Mouse (Mus musculus): Measurements from ENCODE around the gene Rnf141. TPM values are rescaled to one million over a fixed set of nuclear protein-coding genes. Genes with fewer than 3 reads are reported as not detected.
A peak's percentile ranks its signal among the peaks of the same experiment; 100 is the strongest.

Gene Rnf141
- total and polyA plus RNA-seq, 2 experiments from 2014 or later = 44.9 to 81.8 TPM

- no peak overlapping the region for H3K4me2 ChIP-seq (ENCODE audit: low read depth)
- no peaks in the 10 kb centered on the region for H3K4me1 ChIP-seq (ENCODE audit: insufficient read depth)
- WGBS = 88% methylated on average over 11 of the region's 11 CpGs
- no peaks in the 10 kb centered on the region for H3K27me3 ChIP-seq (ENCODE audit: insufficient read depth, low read length)
- no peak overlapping the region for H3K9ac ChIP-seq
- H3K27ac ChIP-seq (ENCODE audit: low read depth, low read length) = no peak overlapping the region
- no peak overlapping the region for H3K4me3 ChIP-seq (ENCODE audit: low read depth, low read length)
- no peaks in the 10 kb centered on the region for H3K36me3 ChIP-seq (ENCODE audit: insufficient read depth)
- peak; percentile 24; the same call in 1 of the 2 replicates for ATAC-seq
- TF ChIP-seq CTCF (IDR thresholded peaks at IDR 0.05; ENCODE audit: low read depth) = no peak
- H3K9me3 ChIP-seq (ENCODE audit: low read length) = no peaks in the 10 kb centered on the region
- DNase-seq = no peak
Measured at GRCm38 (mm10) chr7:110797722-110798409, 46.4 kb downstream of the Rnf141 start.

- no peak for TF ChIP-seq CTCF (IDR thresholded peaks at IDR 0.05; ENCODE audit: low read depth)
- DNase-seq (no peak), ATAC-seq (no peak)
- H3K27ac ChIP-seq (ENCODE audit: low read depth, low read length) = no peak overlapping the region
- WGBS = 76% methylated on average over 12 of the region's 12 CpGs
- no peak overlapping the region for H3K4me2 ChIP-seq (ENCODE audit: low read depth)
- no peak overlapping the region for H3K9ac ChIP-seq
- H3K9me3 ChIP-seq (ENCODE audit: low read length) = no peaks in the 10 kb centered on the region
- no peaks in the 10 kb centered on the region for H3K4me1 ChIP-seq (ENCODE audit: insufficient read depth)
- H3K4me3 ChIP-seq (ENCODE audit: low read depth, low read length) = no peak overlapping the region
- no peaks in the 10 kb centered on the region for H3K27me3 ChIP-seq (ENCODE audit: insufficient read depth, low read length)
- H3K36me3 ChIP-seq (ENCODE audit: insufficient read depth) = no peaks in the 10 kb centered on the region
Measured at GRCm38 (mm10) chr7:110796367-110797051, 47.7 kb downstream of the Rnf141 start.

GRCm38 (mm10) chr7:110794722-110795121, 49.5 kb downstream of the Rnf141 start:
- 74% methylated on average over 4 of the region's 4 CpGs for WGBS

GRCm38 (mm10) chr7:110792834-110793233, 51.4 kb downstream of the Rnf141 start:
- H3K27ac ChIP-seq (ENCODE audit: low read depth, low read length) = no peak overlapping the region
- no peaks in the 10 kb centered on the region for H3K9me3 ChIP-seq (ENCODE audit: low read length)
- no peaks in the 10 kb centered on the region for H3K27me3 ChIP-seq (ENCODE audit: insufficient read depth, low read length)
- DNase-seq (no peak), ATAC-seq (no peak)
- no peaks in the 10 kb centered on the region for H3K36me3 ChIP-seq (ENCODE audit: insufficient read depth)
- 84% methylated on average over 2 of the region's 2 CpGs for WGBS
- H3K9ac ChIP-seq = no peak overlapping the region
- TF ChIP-seq CTCF (IDR thresholded peaks at IDR 0.05; ENCODE audit: low read depth) = no peak
- H3K4me2 ChIP-seq (ENCODE audit: low read depth) = no peak overlapping the region
- H3K4me1 ChIP-seq (ENCODE audit: insufficient read depth) = no peaks in the 10 kb centered on the region
- H3K4me3 ChIP-seq (ENCODE audit: low read depth, low read length) = no peak overlapping the region

More at GRCm38 (mm10) chr7:110794722-110795121, 49.5 kb downstream of the Rnf141 start:
- no peak overlapping the region for H3K9ac ChIP-seq
- no peak overlapping the region for H3K4me3 ChIP-seq (ENCODE audit: low read depth, low read length)
- no peaks in the 10 kb centered on the region for H3K36me3 ChIP-seq (ENCODE audit: insufficient read depth)
- DNase-seq (no peak), ATAC-seq (no peak)
- no peak for TF ChIP-seq CTCF (IDR thresholded peaks at IDR 0.05; ENCODE audit: low read depth)
- H3K27me3 ChIP-seq (ENCODE audit: insufficient read depth, low read length) = no peaks in the 10 kb centered on the region
- H3K9me3 ChIP-seq (ENCODE audit: low read length) = no peaks in the 10 kb centered on the region
- no peak overlapping the region for H3K27ac ChIP-seq (ENCODE audit: low read depth, low read length)
- no peak overlapping the region for H3K4me2 ChIP-seq (ENCODE audit: low read depth)
- H3K4me1 ChIP-seq (ENCODE audit: insufficient read depth) = no peaks in the 10 kb centered on the region

GRCm38 (mm10) chr7:110792201-110792600, 52.1 kb downstream of the Rnf141 start:
- no peak overlapping the region for H3K4me2 ChIP-seq (ENCODE audit: low read depth)
- no peak overlapping the region for H3K4me3 ChIP-seq (ENCODE audit: low read depth, low read length)
- no peak overlapping the region for H3K27ac ChIP-seq (ENCODE audit: low read depth, low read length)
- no peaks in the 10 kb centered on the region for H3K27me3 ChIP-seq (ENCODE audit: insufficient read depth, low read length)
- TF ChIP-seq CTCF (IDR thresholded peaks at IDR 0.05; ENCODE audit: low read depth) = no peak
- no peak for ATAC-seq
- 76% methylated on average over 5 of the region's 5 CpGs for WGBS
- DNase-seq = no peak
- no peaks in the 10 kb centered on the region for H3K36me3 ChIP-seq (ENCODE audit: insufficient read depth)
- H3K9ac ChIP-seq = no peak overlapping the region
- H3K9me3 ChIP-seq (ENCODE audit: low read length) = no peaks in the 10 kb centered on the region
- H3K4me1 ChIP-seq (ENCODE audit: insufficient read depth) = no peaks in the 10 kb centered on the region

- TF ChIP-seq CTCF (IDR thresholded peaks at IDR 0.05; ENCODE audit: low read depth) = no peak
- no peak overlapping the region for H3K4me3 ChIP-seq (ENCODE audit: low read depth, low read length)
- no peak for ATAC-seq
- H3K36me3 ChIP-seq (ENCODE audit: insufficient read depth) = no peaks in the 10 kb centered on the region
- no peak for DNase-seq
- 88% methylated on average over 8 of the region's 8 CpGs for WGBS
- no peak overlapping the region for H3K4me2 ChIP-seq (ENCODE audit: low read depth)
- no peaks in the 10 kb centered on the region for H3K4me1 ChIP-seq (ENCODE audit: insufficient read depth)
- no peaks in the 10 kb centered on the region for H3K27me3 ChIP-seq (ENCODE audit: insufficient read depth, low read length)
- H3K27ac ChIP-seq (ENCODE audit: low read depth, low read length) = no peak overlapping the region
- H3K9me3 ChIP-seq (ENCODE audit: low read length) = no peaks in the 10 kb centered on the region
- no peak overlapping the region for H3K9ac ChIP-seq
Measured at GRCm38 (mm10) chr7:110790878-110791277, 53.4 kb downstream of the Rnf141 start.

GRCm38 (mm10) chr7:110787310-110787709, 56.9 kb downstream of the Rnf141 start:
- DNase-seq = no peak
- Histone ChIP-seq H3K27ac (ENCODE audit: low read depth, low read length) (no peak overlapping the region), H3K4me1 (ENCODE audit: insufficient read depth) (no peaks in the 10 kb centered on the region), H3K4me3 (ENCODE audit: low read depth, low read length) (no peak overlapping the region), H3K9ac (no peak overlapping the region), H3K4me2 (ENCODE audit: low read depth) (no peak overlapping the region), H3K9me3 (ENCODE audit: low read length) (no peaks in the 10 kb centered on the region), H3K27me3 (ENCODE audit: insufficient read depth, low read length) (no peaks in the 10 kb centered on the region), H3K36me3 (ENCODE audit: insufficient read depth) (no peaks in the 10 kb centered on the region)
- TF ChIP-seq CTCF (IDR thresholded peaks at IDR 0.05; ENCODE audit: low read depth) = no peak
- WGBS = 55% methylated on average over 6 of the region's 6 CpGs
- ATAC-seq = no peak
